Mouse (Mus musculus) hindbrain, postnatal 0 days (tissue): ENCODE measurements at regions not wholly inside any gene's neighbourhood (a gene's known extent, or its start where the extent isn't known, plus 50 kb on each side); places are given as distances from the start of the nearest gene placed in this dataset.

Experiments
- ATAC-seq: fragments of 200-750 bp; cut with Nextera tagmentation; 2 replicates; pipeline ENCODE4 v1.8.0; 2017; ENCODE audit warnings: mild to moderate bottlenecking, moderate TSS enrichment, moderate library complexity
- DNase-seq: peaks from one replicate; pipeline ENCODE4 v3.0.0-alpha.2; 2015; ENCODE audit warnings: low spot score
- H3K27ac ChIP-seq: fragments of 300-500 bp; sonication (generic); 2 replicates; pipeline ENCODE4 v1.5.1; 2014; ENCODE audit warnings: mild to moderate bottlenecking
- H3K27me3 ChIP-seq: fragments of 300-500 bp; sonication (generic); 2 replicates; pipeline ENCODE4 v1.6.1; 2014; ENCODE audit warnings: low read length, mixed read lengths; ENCODE audit not compliant: insufficient read depth
- H3K36me3 ChIP-seq: fragments of 300-500 bp; sonication (generic); 2 replicates; pipeline ENCODE4 v1.6.1; 2014; ENCODE audit warnings: low read length, mixed read lengths; ENCODE audit not compliant: insufficient read depth
- H3K4me1 ChIP-seq: fragments of 300-500 bp; sonication (generic); 2 replicates; pipeline ENCODE4 v1.6.1; 2014; ENCODE audit warnings: antibody characterized with exemption, low read length, mixed read lengths; ENCODE audit not compliant: insufficient read depth
- H3K4me2 ChIP-seq: fragments of 300-500 bp; sonication (generic); 2 replicates; pipeline ENCODE4 v1.6.1; 2014; ENCODE audit warnings: low read depth, mild to moderate bottlenecking, low read length, moderate library complexity, mixed read lengths
- H3K4me3 ChIP-seq: fragments of 300-500 bp; sonication (generic); 2 replicates; pipeline ENCODE4 v1.5.1; 2014; ENCODE audit warnings: low read length
- H3K9ac ChIP-seq: fragments of 300-500 bp; sonication (generic); replicated peaks from 2 replicates; pipeline ENCODE4 v1.6.1; 2014; ENCODE audit warnings: mild to moderate bottlenecking, low read length, moderate library complexity, mixed read lengths
- H3K9me3 ChIP-seq: fragments of 300-500 bp; sonication (generic); 2 replicates; pipeline ENCODE4 v1.6.1; 2016; ENCODE audit warnings: low read length, mixed read lengths
- CTCF ChIP-seq: IDR thresholded peaks from 2 replicates; pipeline ENCODE4 v1.5.1; 2016; ENCODE audit warnings: antibody characterized with exemption, control low read depth, low read depth
- WGBS: fragments of 180-500 bp; shearing (Covaris S2); extraction: QIAGEN DNeasy Blood & Tissue Kit; methylation state at CpG from one replicate; pipeline ENCODE4 v1.1.7; 2014; 5-methylcytosine and 5-hydroxymethylcytosine counted together

GRCm38 (mm10) chr2:154076271-154076670 is 53.9 kb upstream of the Bpifa3 start:
- ATAC-seq (no peak), DNase-seq (peak; percentile 5)
- H3K4me1 ChIP-seq, result no peaks in the 10 kb centered on the region
- no peak overlapping the region for H3K4me2 ChIP-seq
- no peak for TF ChIP-seq CTCF
- H3K36me3 ChIP-seq, result no peaks in the 10 kb centered on the region
- no peak overlapping the region for H3K4me3 ChIP-seq
- no peaks in the 10 kb centered on the region for H3K9me3 ChIP-seq
- 34% methylated on average over 2 of the region's 2 CpGs for WGBS
- no peaks in the 10 kb centered on the region for H3K27me3 ChIP-seq
- H3K27ac ChIP-seq, result no peak overlapping the region
- H3K9ac ChIP-seq, result no peak overlapping the region
